Comparison of ENCODE assay signal across 13 mouse cellular contexts in genomic region chr2:127415806-127416205, GRCm38 (mm10). TPM values are rescaled to one million over a fixed set of nuclear protein-coding genes. Genes with fewer than 3 reads are reported as not detected.
"Had no signal": no experiment of that assay in that cellular context is flagged by ENCODE, and none has a peak within 500 bp of the region (broad histone marks: within the 10 kb centered on the region; RNA-seq: fewer than 3 reads in every experiment).

No protein-coding gene starts in this region.

- H3K36me3 ChIP-seq: hindbrain, embryonic 15.5 days; limb, embryonic 13.5 days; liver, embryonic 15.5 days; lung, embryonic 15.5 days; neural tube, embryonic 12.5 days had no signal

- H3K27ac ChIP-seq: hindbrain, embryonic 15.5 days; limb, embryonic 13.5 days; liver, embryonic 15.5 days; lung, embryonic 15.5 days; neural tube, embryonic 12.5 days had no signal

- ATAC-seq: inflammation-experienced regulatory T-cells, adult 6 months; intestine, postnatal 0 days had no signal

- H3K4me3 ChIP-seq: hindbrain, embryonic 15.5 days; limb, embryonic 13.5 days; liver, embryonic 15.5 days; lung, embryonic 15.5 days; neural tube, embryonic 12.5 days had no signal

- H3K4me1 ChIP-seq: hindbrain, embryonic 15.5 days; limb, embryonic 13.5 days; liver, embryonic 15.5 days; lung, embryonic 15.5 days; neural tube, embryonic 12.5 days had no signal

- DNase-seq: left cerebral cortex, postnatal 4 days; midbrain, embryonic 14.5 days; retina, postnatal 1 day; thymus, postnatal 36 days had no signal

- H3K4me2 ChIP-seq: hindbrain, embryonic 15.5 days; limb, embryonic 13.5 days; liver, embryonic 11.5 days; liver, embryonic 15.5 days; lung, embryonic 15.5 days; neural tube, embryonic 12.5 days had no signal

- H3K9ac ChIP-seq: hindbrain, embryonic 15.5 days; limb, embryonic 13.5 days; liver, embryonic 15.5 days; lung, embryonic 15.5 days; neural tube, embryonic 12.5 days had no signal

- H3K9me3 ChIP-seq: hindbrain, embryonic 15.5 days; limb, embryonic 13.5 days; liver, embryonic 15.5 days; lung, embryonic 15.5 days; neural tube, embryonic 12.5 days had no signal

- H3K27me3 ChIP-seq: hindbrain, embryonic 15.5 days; limb, embryonic 13.5 days; lung, embryonic 15.5 days; neural tube, embryonic 12.5 days had no signal

RNA-seq across cellular contexts. Expression of gene Gpat2, which starts 9.2 kb away (rescaled TPM):
- total RNA-seq: monocyte, adult 5-6 weeks had no signal

RNA-seq across cellular contexts. Expression of gene Adra2b, which starts 52.8 kb away (rescaled TPM):
- total RNA-seq: monocyte, adult 5-6 weeks had no signal
